Mouse (Mus musculus): ENCODE measurements around the gene Lhfpl2. TPM values are rescaled to one million over a fixed set of nuclear protein-coding genes. Genes with fewer than 3 reads are reported as not detected.

Lhfpl2 gene
- total RNA-seq, 2 experiments from 2014 or later = 14.2 to 25.1 TPM

GRCm38 (mm10) chr13:94169325-94169916 lies 111.8 kb downstream of the Lhfpl2 start:
- no peak for ATAC-seq (replicated peaks; ENCODE audit: poor library complexity, severe bottlenecking)

- no peak for ATAC-seq (replicated peaks; ENCODE audit: poor library complexity, severe bottlenecking)
Measured at GRCm38 (mm10) chr13:94171612-94172011, 114.0 kb downstream of the Lhfpl2 start.

- ATAC-seq (replicated peaks; ENCODE audit: poor library complexity, severe bottlenecking) = peak; percentile 66
Measured at GRCm38 (mm10) chr13:94172533-94173310, 115.1 kb downstream of the Lhfpl2 start.

- ATAC-seq (replicated peaks; ENCODE audit: poor library complexity, severe bottlenecking) = peak; percentile 54
Measured at GRCm38 (mm10) chr13:94173633-94174576, 116.3 kb downstream of the Lhfpl2 start.

GRCm38 (mm10) chr13:94174577-94175279 lies 117.1 kb downstream of the Lhfpl2 start:
- no peak for ATAC-seq (replicated peaks; ENCODE audit: poor library complexity, severe bottlenecking)

GRCm38 (mm10) chr13:94175379-94176050 lies 117.9 kb downstream of the Lhfpl2 start:
- ATAC-seq (replicated peaks; ENCODE audit: poor library complexity, severe bottlenecking) = peak; percentile 13

GRCm38 (mm10) chr13:94177148-94177547 lies 119.6 kb downstream of the Lhfpl2 start:
- peak; percentile 55 for ATAC-seq (replicated peaks; ENCODE audit: poor library complexity, severe bottlenecking)

GRCm38 (mm10) chr13:94178401-94179040 lies 120.9 kb downstream of the Lhfpl2 start:
- no peak for ATAC-seq (replicated peaks; ENCODE audit: poor library complexity, severe bottlenecking)

- ATAC-seq (replicated peaks; ENCODE audit: poor library complexity, severe bottlenecking) = no peak
Measured at GRCm38 (mm10) chr13:94180477-94181420, 123.2 kb downstream of the Lhfpl2 start.

GRCm38 (mm10) chr13:94182026-94182425 lies 124.4 kb downstream of the Lhfpl2 start:
- ATAC-seq (replicated peaks; ENCODE audit: poor library complexity, severe bottlenecking) = no peak

GRCm38 (mm10) chr13:94183372-94184021 lies 125.9 kb downstream of the Lhfpl2 start:
- peak; percentile 56 for ATAC-seq (replicated peaks; ENCODE audit: poor library complexity, severe bottlenecking)

GRCm38 (mm10) chr13:94184726-94185456 lies 127.3 kb downstream of the Lhfpl2 start:
- ATAC-seq (replicated peaks; ENCODE audit: poor library complexity, severe bottlenecking) = no peak

- no peak for ATAC-seq (replicated peaks; ENCODE audit: poor library complexity, severe bottlenecking)
Measured at GRCm38 (mm10) chr13:94185631-94186030, 128.0 kb downstream of the Lhfpl2 start.

GRCm38 (mm10) chr13:94188200-94189086 lies 130.8 kb downstream of the Lhfpl2 start:
- ATAC-seq (replicated peaks; ENCODE audit: poor library complexity, severe bottlenecking) = no peak

- ATAC-seq (replicated peaks; ENCODE audit: poor library complexity, severe bottlenecking) = no peak; the same call in 1 of the 2 replicates
Measured at GRCm38 (mm10) chr13:94190386-94190785, 132.8 kb downstream of the Lhfpl2 start.

- ATAC-seq (replicated peaks; ENCODE audit: poor library complexity, severe bottlenecking) = no peak
Measured at GRCm38 (mm10) chr13:94193227-94193626, 135.6 kb downstream of the Lhfpl2 start.

Data from granulocyte monocyte progenitor cell, adult 5-6 weeks (primary cell).